Mouse (Mus musculus): ENCODE measurements at regions not wholly inside any gene's neighbourhood (a gene's known extent, or its start where the extent isn't known, plus 50 kb on each side); places are given as distances from the start of the nearest gene placed in this dataset.
"Not testable (repeated sequence)": the region's sequence is repeated elsewhere in the genome, so short reads cannot be mapped to it uniquely, and the experiment has no call there.

- no peaks in the 10 kb centered on the region for H3K4me1 ChIP-seq (ENCODE audit: insufficient read depth, low read length)
- no peak overlapping the region for H3K9ac ChIP-seq (replicated peaks; ENCODE audit: low read length)
- H3K4me3 ChIP-seq (ENCODE audit: low read length) = no peak overlapping the region
- 93% methylated on average over 3 of the region's 3 CpGs for WGBS
- H3K27me3 ChIP-seq (ENCODE audit: insufficient read depth, low read length) = no peaks in the 10 kb centered on the region
- H3K4me2 ChIP-seq (replicated peaks; ENCODE audit: low read depth, low read length) = no peak overlapping the region
- H3K36me3 ChIP-seq (ENCODE audit: insufficient read depth, low read length) = no peaks in the 10 kb centered on the region
- H3K27ac ChIP-seq (ENCODE audit: low read length) = no peak overlapping the region
- H3K9me3 ChIP-seq (ENCODE audit: low read length) = no peaks in the 10 kb centered on the region
- no peak for ATAC-seq (ENCODE audit: low FRiP score, low TSS enrichment)
These were observed 127.4 kb upstream of the Vrk2 start for GRCm38 (mm10) chr11:26721173-26721572.

- not testable (repeated sequence) for H3K9me3 ChIP-seq (ENCODE audit: low read length); H3K4me3 ChIP-seq (ENCODE audit: low read length); H3K27me3 ChIP-seq (ENCODE audit: insufficient read depth, low read length); H3K36me3 ChIP-seq (ENCODE audit: insufficient read depth, low read length); H3K4me2 ChIP-seq (replicated peaks; ENCODE audit: low read depth, low read length); H3K27ac ChIP-seq (ENCODE audit: low read length); ATAC-seq (ENCODE audit: low FRiP score, low TSS enrichment); H3K4me1 ChIP-seq (ENCODE audit: insufficient read depth, low read length); H3K9ac ChIP-seq (replicated peaks; ENCODE audit: low read length)
- WGBS = 62% methylated on average over 2 of the region's 2 CpGs
These were observed 117.4 kb upstream of the Vrk2 start for GRCm38 (mm10) chr11:26711237-26711636.

GRCm38 (mm10) chr11:26708636-26709035 lies 114.8 kb upstream of the Vrk2 start:
- Histone ChIP-seq H3K36me3 (ENCODE audit: insufficient read depth, low read length) (no peaks in the 10 kb centered on the region), H3K4me2 (replicated peaks; ENCODE audit: low read depth, low read length) (no peak overlapping the region)
- WGBS = 41% methylated on average over 2 of the region's 2 CpGs

GRCm38 (mm10) chr11:26683850-26684249 lies 90.1 kb upstream of the Vrk2 start:
- Histone ChIP-seq H3K36me3 (ENCODE audit: insufficient read depth, low read length) (no peaks in the 10 kb centered on the region), H3K27ac (ENCODE audit: low read length) (no peak overlapping the region), H3K9ac (replicated peaks; ENCODE audit: low read length) (no peak overlapping the region), H3K27me3 (ENCODE audit: insufficient read depth, low read length) (no peaks in the 10 kb centered on the region), H3K4me1 (ENCODE audit: insufficient read depth, low read length) (no peaks in the 10 kb centered on the region), H3K4me2 (replicated peaks; ENCODE audit: low read depth, low read length) (no peak overlapping the region), H3K4me3 (ENCODE audit: low read length) (no peak overlapping the region), H3K9me3 (ENCODE audit: low read length) (no peaks in the 10 kb centered on the region)
- ATAC-seq (ENCODE audit: low FRiP score, low TSS enrichment) = no peak

More at GRCm38 (mm10) chr11:26708636-26709035, 114.8 kb upstream of the Vrk2 start:
- Histone ChIP-seq H3K4me1 (ENCODE audit: insufficient read depth, low read length) (no peaks in the 10 kb centered on the region), H3K27me3 (ENCODE audit: insufficient read depth, low read length) (no peaks in the 10 kb centered on the region), H3K9ac (replicated peaks; ENCODE audit: low read length) (no peak overlapping the region), H3K27ac (ENCODE audit: low read length) (no peak overlapping the region), H3K9me3 (ENCODE audit: low read length) (no peaks in the 10 kb centered on the region), H3K4me3 (ENCODE audit: low read length) (no peak overlapping the region)
- no peak for ATAC-seq (ENCODE audit: low FRiP score, low TSS enrichment)

- H3K4me2 ChIP-seq (replicated peaks; ENCODE audit: low read depth, low read length) = no peak overlapping the region
- no peaks in the 10 kb centered on the region for H3K36me3 ChIP-seq (ENCODE audit: insufficient read depth, low read length)
These were observed 73.5 kb upstream of the Vrk2 start for GRCm38 (mm10) chr11:26667251-26667650.

GRCm38 (mm10) chr11:26660878-26661277 lies 67.1 kb upstream of the Vrk2 start:
- H3K27me3 ChIP-seq (ENCODE audit: insufficient read depth, low read length) = no peaks in the 10 kb centered on the region
- H3K27ac ChIP-seq (ENCODE audit: low read length) = no peak overlapping the region
- no peak for ATAC-seq (ENCODE audit: low FRiP score, low TSS enrichment)
- no peak overlapping the region for H3K4me3 ChIP-seq (ENCODE audit: low read length)
- H3K4me2 ChIP-seq (replicated peaks; ENCODE audit: low read depth, low read length) = no peak overlapping the region
- H3K36me3 ChIP-seq (ENCODE audit: insufficient read depth, low read length) = no peaks in the 10 kb centered on the region
- H3K4me1 ChIP-seq (ENCODE audit: insufficient read depth, low read length) = no peaks in the 10 kb centered on the region
- no peaks in the 10 kb centered on the region for H3K9me3 ChIP-seq (ENCODE audit: low read length)
- H3K9ac ChIP-seq (replicated peaks; ENCODE audit: low read length) = no peak overlapping the region

More at GRCm38 (mm10) chr11:26667251-26667650, 73.5 kb upstream of the Vrk2 start:
- Histone ChIP-seq H3K4me1 (ENCODE audit: insufficient read depth, low read length) (no peaks in the 10 kb centered on the region), H3K27me3 (ENCODE audit: insufficient read depth, low read length) (no peaks in the 10 kb centered on the region), H3K9me3 (ENCODE audit: low read length) (no peaks in the 10 kb centered on the region), H3K27ac (ENCODE audit: low read length) (no peak overlapping the region), H3K4me3 (ENCODE audit: low read length) (no peak overlapping the region), H3K9ac (replicated peaks; ENCODE audit: low read length) (no peak overlapping the region)
- ATAC-seq (ENCODE audit: low FRiP score, low TSS enrichment) = no peak
- 94% methylated on average over 2 of the region's 2 CpGs for WGBS

GRCm38 (mm10) chr11:26649165-26649564 lies 55.4 kb upstream of the Vrk2 start:
- H3K4me2 ChIP-seq (replicated peaks; ENCODE audit: low read depth, low read length); H3K4me3 ChIP-seq (ENCODE audit: low read length); H3K27me3 ChIP-seq (ENCODE audit: insufficient read depth, low read length); H3K27ac ChIP-seq (ENCODE audit: low read length); ATAC-seq (ENCODE audit: low FRiP score, low TSS enrichment); H3K4me1 ChIP-seq (ENCODE audit: insufficient read depth, low read length); H3K9ac ChIP-seq (replicated peaks; ENCODE audit: low read length); H3K9me3 ChIP-seq (ENCODE audit: low read length); H3K36me3 ChIP-seq (ENCODE audit: insufficient read depth, low read length): not testable (repeated sequence)

Measured in kidney, embryonic 16.5 days (tissue).